Mouse (Mus musculus) kidney, embryonic 15.5 days (tissue): ENCODE data around the gene Rcl1. TPM values are rescaled to one million over a fixed set of nuclear protein-coding genes. Genes with fewer than 3 reads are reported as not detected.

Source experiments
- ATAC-seq: fragments of 200-750 bp; cut with Nextera tagmentation; replicated peaks from 2 replicates; pipeline ENCODE4 v1.8.0; 2017; ENCODE audit warnings: moderate TSS enrichment; ENCODE audit not compliant: low FRiP score
- H3K27ac ChIP-seq: fragments of 300-500 bp; sonication (generic); 2 replicates; pipeline ENCODE4 v1.5.1; 2015; ENCODE audit warnings: mild to moderate bottlenecking, inconsistent platforms
- H3K27me3 ChIP-seq: fragments of 300-500 bp; sonication (generic); 2 replicates; pipeline ENCODE4 v1.6.1; 2015; ENCODE audit warnings: inconsistent platforms
- H3K36me3 ChIP-seq: fragments of 300-500 bp; sonication (generic); 2 replicates; pipeline ENCODE4 v1.6.1; 2015; ENCODE audit warnings: inconsistent platforms
- H3K4me1 ChIP-seq: fragments of 300-500 bp; sonication (generic); 2 replicates; pipeline ENCODE4 v1.6.1; 2015; ENCODE audit warnings: inconsistent platforms
- H3K4me2 ChIP-seq: fragments of 300-500 bp; sonication (generic); 2 replicates; pipeline ENCODE4 v1.6.1; 2015; ENCODE audit warnings: moderate library complexity, mild to moderate bottlenecking, inconsistent platforms
- H3K4me3 ChIP-seq: fragments of 300-500 bp; sonication (generic); replicated peaks from 2 replicates; pipeline ENCODE4 v1.5.1; 2015; ENCODE audit warnings: mild to moderate bottlenecking, inconsistent platforms
- H3K9ac ChIP-seq: fragments of 300-500 bp; sonication (generic); 2 replicates; pipeline ENCODE4 v1.6.1; 2015; ENCODE audit warnings: mild to moderate bottlenecking, inconsistent platforms
- H3K9me3 ChIP-seq: fragments of 300-500 bp; sonication (generic); replicated peaks from 2 replicates; pipeline ENCODE4 v1.6.1; 2016; ENCODE audit warnings: inconsistent platforms
- WGBS: fragments of 180-500 bp; shearing (Covaris S2); methylation state at CpG from one replicate; pipeline ENCODE4 v1.1.7; 2015; ENCODE audit warnings: mixed read lengths; 5-methylcytosine and 5-hydroxymethylcytosine counted together
- polyA plus RNA-seq: library from polyadenylated mRNA; unstranded; fragments of >200 nt; fragmentation: Nextera tagmentation; extraction: Ambion mirVana; gene quantifications from 2 replicates; pipeline ENCODE4 v1.2.1, GENCODE M21; 2015

The Rcl1 gene
- polyA plus RNA-seq, 1 experiment from 2014 or later = 63.1 TPM

- H3K9me3 ChIP-seq = no peaks in the 10 kb centered on the region; the same call in 1 of the 2 replicates
- H3K9ac ChIP-seq = no peak overlapping the region
- no peaks in the 10 kb centered on the region for H3K36me3 ChIP-seq
- H3K4me2 ChIP-seq = no peak overlapping the region
- no peak overlapping the region for H3K27ac ChIP-seq
- 93% methylated on average over 5 of the region's 5 CpGs for WGBS
- H3K4me1 ChIP-seq = no peaks in the 10 kb centered on the region
- no peak for ATAC-seq
- no peaks in the 10 kb centered on the region for H3K27me3 ChIP-seq
- H3K4me3 ChIP-seq = no peak overlapping the region
Observed at GRCm38 (mm10) chr19:29157678-29158466, 56.7 kb downstream of the Rcl1 start.

- no peak overlapping the region for H3K4me3 ChIP-seq
- no peaks in the 10 kb centered on the region for H3K4me1 ChIP-seq
- no peaks in the 10 kb centered on the region for H3K36me3 ChIP-seq
- H3K4me2 ChIP-seq = no peak overlapping the region
- no peak overlapping the region for H3K9ac ChIP-seq
- no peaks in the 10 kb centered on the region; the same call in 1 of the 2 replicates for H3K9me3 ChIP-seq
- H3K27ac ChIP-seq = no peak overlapping the region
- no peaks in the 10 kb centered on the region for H3K27me3 ChIP-seq
- WGBS = 81% methylated on average over 3 of the region's 3 CpGs
- ATAC-seq = no peak
Observed at GRCm38 (mm10) chr19:29158486-29158885, 57.3 kb downstream of the Rcl1 start.

- no peak for ATAC-seq
- no peak overlapping the region for H3K4me3 ChIP-seq
- H3K9ac ChIP-seq = no peak overlapping the region
- H3K9me3 ChIP-seq = no peaks in the 10 kb centered on the region; the same call in 1 of the 2 replicates
- H3K27me3 ChIP-seq = no peaks in the 10 kb centered on the region
- 88% methylated on average over 4 of the region's 4 CpGs for WGBS
- H3K4me2 ChIP-seq = no peak overlapping the region
- H3K4me1 ChIP-seq = no peaks in the 10 kb centered on the region
- no peak overlapping the region for H3K27ac ChIP-seq
- H3K36me3 ChIP-seq = no peaks in the 10 kb centered on the region
Observed at GRCm38 (mm10) chr19:29163817-29164527, 62.8 kb downstream of the Rcl1 start.

GRCm38 (mm10) chr19:29164528-29165166, 63.5 kb downstream of the Rcl1 start:
- Histone ChIP-seq H3K4me1 (no peaks in the 10 kb centered on the region), H3K4me2 (no peak overlapping the region), H3K27me3 (no peaks in the 10 kb centered on the region), H3K4me3 (no peak overlapping the region), H3K27ac (no peak overlapping the region), H3K36me3 (no peaks in the 10 kb centered on the region), H3K9ac (no peak overlapping the region), H3K9me3 (no peaks in the 10 kb centered on the region)
- no peak for ATAC-seq
- WGBS = 84% methylated on average over 7 of the region's 7 CpGs

- WGBS = 86% methylated on average over 6 of the region's 6 CpGs
- H3K36me3 ChIP-seq = no peaks in the 10 kb centered on the region
- no peak overlapping the region for H3K9ac ChIP-seq
- H3K4me1 ChIP-seq = no peaks in the 10 kb centered on the region
- no peak overlapping the region for H3K4me2 ChIP-seq
- H3K9me3 ChIP-seq = no peaks in the 10 kb centered on the region
- H3K27ac ChIP-seq = no peak overlapping the region
- ATAC-seq = no peak
- H3K27me3 ChIP-seq = no peaks in the 10 kb centered on the region
- H3K4me3 ChIP-seq = no peak overlapping the region
Observed at GRCm38 (mm10) chr19:29167938-29168337, 66.8 kb downstream of the Rcl1 start.

- Histone ChIP-seq H3K36me3 (no peaks in the 10 kb centered on the region), H3K9me3 (no peaks in the 10 kb centered on the region; the same call in 1 of the 2 replicates), H3K4me3 (no peak overlapping the region), H3K27me3 (no peaks in the 10 kb centered on the region), H3K4me1 (0 out of 2 replicates have a peak, but pooled peaks cover 4% of the 10 kb centered on the region), H3K9ac (no peak overlapping the region), H3K27ac (no peak overlapping the region), H3K4me2 (no peak overlapping the region)
- whole genome bisulfite sequencing = 74% methylated on average over 4 of the region's 4 CpGs
- ATAC-seq = no peak
Observed at GRCm38 (mm10) chr19:29180336-29180735, 79.2 kb downstream of the Rcl1 start.

- Histone ChIP-seq H3K9me3 (no peaks in the 10 kb centered on the region; the same call in 1 of the 2 replicates), H3K27me3 (no peaks in the 10 kb centered on the region), H3K27ac (no peak overlapping the region), H3K4me1 (0 out of 2 replicates have a peak, but pooled peaks cover 4% of the 10 kb centered on the region), H3K36me3 (no peaks in the 10 kb centered on the region), H3K4me2 (no peak overlapping the region), H3K4me3 (no peak overlapping the region), H3K9ac (no peak overlapping the region)
- ATAC-seq = no peak
- WGBS = 79% methylated on average over 5 of the region's 5 CpGs
Observed at GRCm38 (mm10) chr19:29182166-29182565, 81.0 kb downstream of the Rcl1 start.

- H3K4me3 ChIP-seq = no peak overlapping the region
- H3K4me1 ChIP-seq = 0 out of 2 replicates have a peak, but pooled peaks cover 4% of the 10 kb centered on the region
- 56% methylated on average over 7 of the region's 7 CpGs for WGBS
- H3K36me3 ChIP-seq = no peaks in the 10 kb centered on the region
- no peak for ATAC-seq
- H3K4me2 ChIP-seq = no peak overlapping the region
- no peaks in the 10 kb centered on the region for H3K9me3 ChIP-seq
- H3K9ac ChIP-seq = no peak overlapping the region
- H3K27ac ChIP-seq = no peak overlapping the region
- no peaks in the 10 kb centered on the region for H3K27me3 ChIP-seq
Observed at GRCm38 (mm10) chr19:29185122-29185521, 83.9 kb downstream of the Rcl1 start.

- H3K4me2 ChIP-seq = no peak overlapping the region
- H3K9ac ChIP-seq = no peak overlapping the region
- no peak overlapping the region for H3K27ac ChIP-seq
- no peak for ATAC-seq
- no peaks in the 10 kb centered on the region for H3K9me3 ChIP-seq
- H3K27me3 ChIP-seq = no peaks in the 10 kb centered on the region
- no peaks in the 10 kb centered on the region for H3K36me3 ChIP-seq
- 75% methylated on average over 9 of the region's 9 CpGs for WGBS
- 0 out of 2 replicates have a peak, but pooled peaks cover 4% of the 10 kb centered on the region for H3K4me1 ChIP-seq
- H3K4me3 ChIP-seq = no peak overlapping the region
Observed at GRCm38 (mm10) chr19:29185552-29186232, 84.5 kb downstream of the Rcl1 start.

GRCm38 (mm10) chr19:29188879-29189278, 87.7 kb downstream of the Rcl1 start:
- 83% methylated on average over 2 of the region's 2 CpGs for WGBS
- no peak overlapping the region for H3K4me2 ChIP-seq
- no peak overlapping the region for H3K9ac ChIP-seq
- H3K4me3 ChIP-seq = no peak overlapping the region
- no peak overlapping the region for H3K27ac ChIP-seq
- no peaks in the 10 kb centered on the region for H3K36me3 ChIP-seq
- H3K4me1 ChIP-seq = 0 out of 2 replicates have a peak, but pooled peaks cover 4% of the 10 kb centered on the region
- no peaks in the 10 kb centered on the region for H3K9me3 ChIP-seq
- H3K27me3 ChIP-seq = no peaks in the 10 kb centered on the region
- ATAC-seq = no peak
